Mouse (Mus musculus) heart, adult 11 months (tissue): ENCODE measurements at regions not wholly inside any gene's neighbourhood (a gene's known extent, or its start where the extent isn't known, plus 50 kb on each side); places are given as distances from the start of the nearest gene placed in this dataset.
A peak's percentile ranks its signal among the peaks of the same experiment; 100 is the strongest.
"Not testable (repeated sequence)": the region's sequence is repeated elsewhere in the genome, so short reads cannot be mapped to it uniquely, and the experiment has no call there.

Source experiments
- DNase-seq: peaks from one replicate; pipeline ENCODE4 v3.0.0; 2022

DNA sequence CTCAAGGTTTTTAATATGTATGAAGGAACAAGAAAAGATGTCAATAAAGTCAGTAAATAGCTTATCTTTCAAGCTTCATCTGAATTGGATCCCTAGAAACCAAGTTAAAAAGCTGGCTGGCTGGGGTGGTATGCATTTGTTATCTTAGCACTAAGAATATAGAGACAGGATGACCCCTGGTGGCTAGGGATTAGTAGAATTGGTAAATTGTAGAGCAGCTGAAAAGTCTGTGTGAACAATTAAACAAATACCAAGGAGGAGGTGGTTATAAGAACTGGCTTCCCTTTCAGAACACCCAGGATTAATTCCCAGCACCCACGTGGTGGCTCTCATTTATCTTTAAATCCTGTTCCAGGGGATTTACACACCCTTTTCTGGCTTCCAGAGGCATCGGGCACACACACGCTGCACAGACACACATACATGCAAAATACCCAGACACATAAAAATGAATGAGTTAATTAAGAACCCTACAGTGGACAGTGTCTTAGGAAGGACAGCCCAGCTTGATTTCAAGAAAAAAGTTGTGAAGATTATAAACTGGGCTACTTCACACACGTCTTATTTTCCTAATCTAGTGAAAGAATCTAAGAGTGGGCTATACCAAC is 170.5 kb downstream of the Pdzph1 start:
- no peak for DNase-seq

DNA sequence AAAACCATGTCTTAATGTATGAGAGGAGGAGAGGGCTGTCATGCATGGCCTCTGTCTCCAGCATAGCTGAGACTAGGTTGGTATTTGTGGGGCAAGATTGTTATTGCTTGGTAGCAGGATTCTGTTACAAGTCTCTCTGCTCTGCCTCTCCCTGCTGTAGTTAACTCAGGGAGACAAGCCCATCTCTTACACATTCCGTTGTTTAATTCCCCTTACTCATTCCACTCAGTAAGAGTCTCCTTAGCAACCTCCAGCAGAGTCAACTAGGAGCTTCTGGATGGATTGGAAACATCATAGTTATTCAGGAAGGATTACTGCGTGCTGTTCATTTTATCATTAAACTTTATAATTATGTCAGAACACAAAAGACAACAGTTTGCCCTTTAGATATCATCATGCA is 171.8 kb downstream of the Pdzph1 start:
- no peak for DNase-seq

DNA sequence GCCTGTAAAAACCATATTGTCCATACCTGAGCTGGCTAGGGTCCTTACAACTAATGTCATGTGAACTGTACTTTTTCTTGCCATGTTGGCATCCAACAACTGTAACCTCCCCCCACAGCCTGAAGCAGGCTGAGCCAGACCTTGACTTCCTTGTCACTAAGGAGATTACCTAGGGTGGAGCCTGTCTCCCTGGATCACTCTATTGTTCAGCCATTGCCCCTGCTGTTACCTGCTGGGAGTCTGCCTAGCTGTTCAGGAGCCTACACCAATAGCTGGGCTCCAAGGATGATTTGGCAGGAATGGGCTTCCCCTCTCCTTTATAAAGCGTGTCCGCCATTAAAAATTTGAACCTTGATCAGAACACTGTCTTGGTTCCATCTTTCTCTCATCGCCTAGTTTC is 215.7 kb downstream of the Pdzph1 start:
- not testable (repeated sequence) for DNase-seq

DNA sequence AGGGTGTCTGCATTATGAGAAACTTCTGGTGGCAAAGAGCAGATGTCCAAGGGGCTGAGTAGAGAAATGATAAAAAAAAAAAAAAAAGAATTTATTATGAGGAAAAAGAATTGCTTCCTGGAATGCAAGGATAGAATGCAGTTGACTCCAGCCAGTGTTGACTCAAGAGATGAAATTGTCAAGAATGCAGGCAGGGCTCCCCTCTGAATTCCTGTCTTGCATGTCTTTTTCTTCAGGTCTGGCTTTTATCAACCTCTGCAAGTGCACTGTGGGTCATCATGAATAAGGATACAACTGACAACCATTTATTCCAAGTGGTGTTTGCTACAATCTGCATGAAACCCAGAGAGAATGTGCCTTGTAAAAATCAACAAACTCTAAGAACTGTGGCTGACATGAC is 217.6 kb downstream of the Pdzph1 start:
- peak; percentile 74 for DNase-seq

DNA sequence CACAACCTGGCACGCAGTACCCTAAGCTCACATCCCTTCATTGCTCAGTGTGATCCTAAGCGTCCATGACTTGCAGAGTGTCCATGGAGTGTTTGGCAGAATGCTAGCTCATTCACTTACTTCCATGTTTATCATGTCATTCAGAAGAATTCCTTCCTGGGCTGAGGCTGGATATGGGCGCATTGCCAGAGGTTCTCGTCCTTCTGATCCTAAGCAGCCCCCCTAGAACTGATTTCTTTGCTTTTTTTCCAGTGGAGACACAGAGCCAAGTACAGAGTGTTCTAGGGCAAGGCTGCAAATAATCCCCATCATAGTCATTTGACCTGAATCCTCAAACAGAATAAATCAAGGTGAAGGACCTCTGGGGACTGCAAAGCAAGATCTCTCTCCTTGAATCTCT is 226.0 kb downstream of the Pdzph1 start:
- DNase-seq: peak; percentile 89

DNA sequence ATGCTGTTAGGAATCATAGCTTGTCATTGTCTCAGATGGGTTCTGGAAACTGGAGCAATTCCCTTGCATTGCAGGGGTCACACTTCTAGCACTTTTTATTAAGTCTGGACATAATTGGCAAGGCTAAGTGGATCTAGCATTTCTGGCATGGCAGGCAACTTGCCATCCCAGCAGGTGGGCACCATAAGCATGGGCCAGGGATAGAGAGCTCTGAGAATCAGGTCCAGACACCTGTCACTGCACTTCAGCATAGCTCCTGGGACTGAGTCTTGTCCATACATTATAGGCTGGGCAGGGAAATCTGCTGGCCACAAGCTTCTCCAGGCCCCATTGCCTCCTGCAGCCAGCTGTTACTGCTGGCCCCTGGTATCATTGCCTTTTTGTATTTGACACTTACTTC is 242.2 kb downstream of the Pdzph1 start:
- DNase-seq: peak; percentile 71

DNA sequence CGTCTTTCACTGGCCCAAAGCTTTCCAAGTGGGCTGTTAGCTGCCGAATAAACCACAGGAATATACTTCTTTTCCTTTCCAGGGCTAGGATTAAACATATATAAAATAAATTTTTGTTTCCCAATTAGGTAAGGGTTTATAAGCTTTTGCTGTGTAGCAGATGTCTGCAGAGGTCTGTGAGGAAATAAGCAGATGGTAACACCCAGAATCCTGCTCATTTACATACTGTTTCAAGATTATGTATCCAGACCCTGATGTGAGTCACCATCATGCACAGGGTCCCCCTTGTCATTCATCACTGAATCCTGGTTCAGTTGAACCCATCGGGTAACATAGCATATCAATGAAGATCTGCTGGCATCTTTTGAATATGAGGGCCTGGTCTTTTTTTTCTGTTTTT is 242.9 kb downstream of the Pdzph1 start:
- no peak for DNase-seq

DNA sequence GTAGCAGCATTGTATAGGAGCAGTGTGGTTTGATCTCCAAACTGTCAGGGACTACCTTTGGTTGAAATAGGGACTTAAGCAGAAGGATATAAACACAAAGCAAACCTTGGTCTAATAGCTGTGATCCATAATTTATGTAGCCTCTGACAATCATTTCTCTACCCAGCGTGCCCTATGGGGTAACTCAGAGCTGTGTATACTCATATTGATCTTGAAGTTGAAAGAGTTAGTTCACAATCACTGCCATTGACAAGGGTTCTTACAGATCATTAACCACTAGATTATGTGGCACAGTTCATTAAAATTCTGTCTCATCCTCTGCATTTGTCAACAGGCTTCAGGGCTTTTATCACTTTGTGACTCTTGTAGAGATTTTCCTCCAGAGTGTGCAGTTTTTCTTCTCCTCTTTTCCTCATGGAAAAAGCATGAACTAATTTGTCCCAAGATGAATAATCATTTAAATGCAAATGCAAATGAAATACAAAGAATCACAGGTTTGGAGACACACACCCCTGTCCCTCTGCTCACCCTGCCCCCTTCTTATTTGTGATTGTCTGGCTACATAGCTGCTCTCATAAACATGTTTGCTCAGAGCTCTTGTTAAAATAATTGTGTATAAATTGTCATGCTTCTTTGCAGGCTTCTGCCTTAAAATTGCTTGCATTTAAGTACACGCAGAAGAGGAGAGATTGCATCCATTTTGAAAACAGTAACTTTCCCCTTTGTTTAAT is 280.3 kb downstream of the Pdzph1 start:
- DNase-seq: no peak

DNA sequence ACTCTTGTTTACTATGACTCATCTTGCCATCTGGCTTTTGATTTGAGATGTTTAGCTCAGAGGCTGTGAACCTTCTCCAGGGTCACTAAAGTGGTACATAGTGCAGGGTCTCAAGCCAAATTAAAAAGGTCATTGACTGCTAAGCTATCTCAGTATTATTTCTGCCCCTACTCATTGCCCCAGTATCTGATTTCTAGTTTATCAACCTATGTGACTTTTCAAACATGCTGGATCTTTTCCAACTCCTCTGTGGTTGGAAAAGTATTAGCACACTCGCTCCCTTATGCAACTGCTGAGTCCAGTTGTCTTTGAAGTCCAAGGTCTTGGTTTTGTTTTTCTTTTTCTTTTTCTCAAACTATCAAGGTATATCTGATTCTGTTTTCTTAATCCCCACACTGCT is 301.0 kb downstream of the Pdzph1 start:
- no peak for DNase-seq

DNA sequence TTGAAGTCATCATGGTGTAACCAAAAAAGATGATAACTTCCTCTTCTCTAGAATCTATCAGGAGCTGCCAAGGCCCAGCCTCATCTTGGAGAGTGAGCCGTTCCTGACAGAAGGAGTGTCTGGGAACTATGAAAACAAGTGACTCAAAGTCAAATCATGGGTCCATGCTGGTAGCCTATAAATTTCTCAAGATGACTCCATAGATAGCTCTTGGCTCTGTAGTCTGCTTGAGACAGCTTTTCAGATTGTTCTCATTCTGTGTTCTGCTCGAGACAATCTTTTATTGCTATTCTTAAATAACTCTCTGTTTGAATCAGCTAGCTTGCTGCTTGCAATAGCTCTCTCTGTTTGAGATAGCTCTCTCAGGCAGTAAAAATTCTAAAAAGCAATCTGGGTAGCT is 318.9 kb downstream of the Pdzph1 start:
- DNase-seq: peak; percentile 59

DNA sequence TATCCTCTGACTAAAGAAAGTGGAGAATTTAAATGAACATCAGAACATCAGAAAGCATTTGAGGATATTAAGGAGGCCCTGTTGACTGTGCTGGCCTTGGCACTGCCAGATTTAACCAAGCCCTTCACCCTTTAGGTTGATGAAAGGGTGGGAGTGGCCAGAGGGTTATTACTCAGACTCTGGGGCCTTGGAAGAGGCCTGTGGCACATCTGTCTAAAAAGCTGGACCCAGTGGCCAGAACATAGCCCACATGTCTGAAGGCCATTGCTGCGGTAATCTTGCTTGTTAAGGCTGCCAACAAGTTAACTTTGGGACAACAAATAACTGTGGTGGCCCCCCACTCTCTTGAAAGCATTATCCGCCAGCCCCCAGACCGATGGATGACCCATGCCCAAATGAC is 323.1 kb downstream of the Pdzph1 start:
- DNase-seq: peak; percentile 35

DNA sequence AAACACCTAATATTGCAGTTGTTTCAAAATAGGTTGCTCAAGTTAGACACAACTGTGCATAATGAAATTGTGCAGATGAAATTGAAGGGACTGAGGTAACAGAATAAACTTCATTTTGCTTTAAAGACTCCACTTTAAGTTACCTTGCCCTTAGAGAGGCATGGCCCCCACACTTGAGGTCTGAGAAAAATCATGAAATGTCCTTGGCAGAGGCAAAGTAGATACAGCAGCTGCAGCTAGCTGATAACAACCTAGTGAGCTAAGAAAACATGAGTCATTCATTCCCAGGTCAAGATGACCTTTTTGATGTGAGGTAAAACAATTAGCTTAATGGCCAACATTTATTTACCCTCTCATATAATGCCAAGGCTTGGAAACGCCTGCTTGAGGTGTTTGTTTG is 347.4 kb downstream of the Pdzph1 start:
- peak; percentile 55 for DNase-seq

DNA sequence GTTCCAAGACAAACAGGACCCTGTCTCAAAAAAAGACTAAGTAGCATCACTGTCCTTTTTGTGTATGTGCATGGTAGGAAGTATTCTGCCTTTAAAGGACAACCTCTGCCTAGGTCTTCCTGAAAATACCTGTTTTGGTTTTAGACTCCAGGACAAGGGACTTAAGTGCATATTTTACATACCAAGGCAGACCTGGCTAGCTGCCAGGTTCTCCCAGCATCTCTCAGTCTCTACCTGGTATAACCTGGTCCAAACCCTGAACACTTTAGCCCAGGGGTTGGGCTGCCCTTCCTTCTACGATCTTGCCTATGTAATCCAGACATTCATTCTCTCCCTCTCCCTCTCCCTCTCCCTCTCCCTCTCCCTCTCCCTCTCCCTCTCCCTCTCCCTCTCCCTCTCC is 348.9 kb downstream of the Pdzph1 start:
- peak; percentile 25 for DNase-seq

DNA sequence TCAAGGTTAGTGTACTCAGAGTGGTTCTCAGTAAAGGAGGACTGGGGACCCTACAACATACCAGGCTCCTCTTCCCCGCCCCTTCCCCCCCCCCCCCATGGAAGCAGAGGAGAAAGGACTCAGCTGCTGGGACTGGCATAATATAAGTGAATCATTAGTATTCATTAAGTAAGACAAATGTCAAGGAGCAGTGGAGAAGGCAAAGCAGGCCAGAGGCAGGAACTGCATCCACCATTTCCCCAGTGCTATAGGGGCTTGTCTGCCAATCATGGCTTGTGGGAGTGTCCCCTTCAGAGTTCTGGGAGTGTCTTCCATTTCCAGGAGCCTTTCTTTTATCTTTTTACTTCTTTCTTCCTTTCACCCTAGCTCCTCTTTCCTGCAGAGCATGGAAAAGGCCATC is 392.3 kb downstream of the Pdzph1 start:
- no peak for DNase-seq

DNA sequence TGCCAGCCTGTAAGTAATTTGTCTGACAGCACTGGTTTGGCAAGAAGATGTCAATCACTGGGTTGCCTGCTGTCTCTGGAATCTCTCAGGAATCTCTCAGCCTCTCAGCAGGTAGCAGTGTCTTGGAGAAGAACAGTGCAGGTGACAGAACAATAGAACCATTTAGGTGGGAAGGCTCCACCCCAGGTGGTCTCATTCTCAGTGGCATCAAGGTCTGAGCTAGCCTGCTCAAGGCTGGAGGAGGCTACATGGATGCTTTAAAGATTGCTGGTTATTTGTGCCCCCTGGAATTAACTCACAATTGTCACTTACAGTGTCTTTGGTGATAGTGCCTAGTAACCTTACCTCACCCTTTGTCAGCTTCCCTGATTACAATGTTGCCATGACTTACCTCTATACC is 394.5 kb downstream of the Pdzph1 start:
- DNase-seq: no peak

DNA sequence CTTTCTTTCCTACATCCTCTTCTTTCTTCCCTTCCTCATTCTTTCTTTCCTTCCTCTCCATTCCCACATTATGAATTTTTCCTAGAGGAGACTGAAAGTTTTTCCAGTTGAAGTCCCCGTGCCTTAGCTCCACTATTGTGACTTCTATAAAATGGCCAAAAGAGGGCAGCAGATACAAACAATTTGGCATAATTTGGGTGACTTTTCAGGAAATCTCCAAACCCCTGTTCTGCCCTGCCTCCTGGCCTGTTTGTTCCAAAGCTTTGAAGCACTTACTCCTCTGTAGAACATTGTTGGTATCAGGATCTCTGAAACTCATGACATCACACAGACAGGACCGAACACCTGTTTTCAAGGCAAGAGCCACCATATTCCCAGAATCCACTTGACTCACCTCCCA is 403.2 kb downstream of the Pdzph1 start:
- DNase-seq: no peak

DNA sequence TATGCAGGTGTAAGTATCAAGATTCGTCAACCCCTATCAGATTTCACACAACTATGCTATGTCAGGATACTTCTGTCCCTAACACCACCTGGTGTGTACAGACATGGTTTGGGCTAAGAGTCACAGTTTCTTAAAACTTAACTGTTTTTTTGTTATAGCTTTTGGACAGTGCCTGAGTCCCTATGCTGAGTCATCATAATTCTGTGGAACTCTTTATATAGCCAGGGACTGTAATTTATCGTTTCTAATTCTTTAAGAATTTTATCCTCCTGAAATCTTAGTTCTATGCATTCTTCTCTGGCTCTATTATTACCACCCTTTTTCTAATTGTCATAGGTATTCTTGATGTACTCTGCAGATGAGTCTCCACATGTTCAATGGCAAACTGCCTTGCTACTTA is 418.3 kb downstream of the Pdzph1 start:
- no peak for DNase-seq
